Mouse (Mus musculus): ENCODE results near the gene Fbxo39.
"Not testable (repeated sequence)": the region's sequence is repeated elsewhere in the genome, so short reads cannot be mapped to it uniquely, and the experiment has no call there.

Fbxo39 gene

GRCm38 (mm10) chr11:72318026-72318425 is 3.8 kb downstream of the Fbxo39 start:
- no peak for DNase-seq

- no peak for DNase-seq
These were observed 10.2 kb downstream of the Fbxo39 start for GRCm38 (mm10) chr11:72324431-72324830.

- DNase-seq = no peak
These were observed 11.5 kb downstream of the Fbxo39 start for GRCm38 (mm10) chr11:72325701-72326100.

GRCm38 (mm10) chr11:72332951-72333667 is 18.9 kb downstream of the Fbxo39 start:
- no peak for DNase-seq

GRCm38 (mm10) chr11:72334653-72335052 is 20.4 kb downstream of the Fbxo39 start:
- no peak for DNase-seq

- DNase-seq = no peak
These were observed 22.5 kb downstream of the Fbxo39 start for GRCm38 (mm10) chr11:72336726-72337125.

GRCm38 (mm10) chr11:72338437-72338871 is 24.2 kb downstream of the Fbxo39 start:
- DNase-seq = no peak

- no peak for DNase-seq
These were observed 25.5 kb downstream of the Fbxo39 start for GRCm38 (mm10) chr11:72339716-72340115.

- peak; percentile 41 for DNase-seq
These were observed 28.4 kb downstream of the Fbxo39 start for GRCm38 (mm10) chr11:72342549-72343237.

GRCm38 (mm10) chr11:72343238-72343625 is 29.0 kb downstream of the Fbxo39 start:
- DNase-seq = not testable (repeated sequence)

GRCm38 (mm10) chr11:72343904-72344303 is 29.7 kb downstream of the Fbxo39 start:
- DNase-seq = no peak

GRCm38 (mm10) chr11:72344486-72344885 is 30.2 kb downstream of the Fbxo39 start:
- DNase-seq = no peak

- DNase-seq = no peak
These were observed 34.3 kb downstream of the Fbxo39 start for GRCm38 (mm10) chr11:72348563-72348962.

- peak; percentile 73 for DNase-seq
These were observed 34.8 kb downstream of the Fbxo39 start for GRCm38 (mm10) chr11:72349016-72349415.

- no peak for DNase-seq
These were observed 35.4 kb downstream of the Fbxo39 start for GRCm38 (mm10) chr11:72349652-72350051.

- no peak for DNase-seq
These were observed 38.0 kb downstream of the Fbxo39 start for GRCm38 (mm10) chr11:72352272-72352671.

- DNase-seq = no peak
These were observed 38.9 kb downstream of the Fbxo39 start for GRCm38 (mm10) chr11:72353186-72353585.

- DNase-seq = peak; percentile 20
These were observed 40.9 kb downstream of the Fbxo39 start for GRCm38 (mm10) chr11:72354971-72355728.

- peak; percentile 31 for DNase-seq
These were observed 47.4 kb downstream of the Fbxo39 start for GRCm38 (mm10) chr11:72361385-72362346.

- no peak for DNase-seq
These were observed 48.1 kb downstream of the Fbxo39 start, which contains the start of gene Tekt1 for GRCm38 (mm10) chr11:72362347-72362741. Tekt1 (minus strand) TSS chr11:72362442.

GRCm38 (mm10) chr11:72363523-72364240 is 49.4 kb downstream of the Fbxo39 start:
- DNase-seq = no peak

- no peak for DNase-seq
These were observed 50.3 kb downstream of the Fbxo39 start for GRCm38 (mm10) chr11:72364526-72364925.
